8 mouse cellular contexts compared by ENCODE assay signal in the genomic region with DNA sequence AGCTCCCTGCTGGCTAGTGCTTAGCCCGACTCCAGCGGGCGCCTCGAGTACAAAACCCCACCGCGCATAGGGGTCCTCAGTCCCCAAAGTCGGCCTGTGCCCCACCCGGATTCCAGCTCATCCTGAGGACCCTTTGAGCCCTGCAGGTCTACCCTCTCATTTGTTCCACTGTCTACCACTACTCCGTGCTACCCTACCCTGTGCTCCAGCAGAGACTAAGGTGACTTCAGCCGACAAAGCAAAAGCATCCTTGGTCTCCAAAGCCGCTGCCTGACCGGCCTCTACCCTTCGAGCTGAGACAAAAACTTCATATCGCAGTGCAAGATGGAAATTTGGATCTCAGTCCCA. TPM values are rescaled to one million over a fixed set of nuclear protein-coding genes. Genes with fewer than 3 reads are reported as not detected.
DNase-seq lines count a peak whose midpoint lies in the region; ATAC-seq and TF ChIP-seq lines count a peak whose summit lies in the region.

No protein-coding gene starts in this region.

- no peak for DNase-seq in cerebellum, postnatal 10 days
- DNase-seq in thymus, adult 18-20 months, result no peak
- no peak for DNase-seq in frontal cortex, postnatal 25 days (ENCODE audit: low spot score in 2 of 2)

- H3K36me3 ChIP-seq in megakaryocyte, embryonic 14.5 days (replicated peaks; ENCODE audit: low read length), result no peaks in the 10 kb centered on the region
- H3K36me3 ChIP-seq in limb, embryonic 12.5 days, result peaks cover 3% of the 10 kb centered on the region; the same call in 1 of the 2 replicates
- no peaks in the 10 kb centered on the region for H3K36me3 ChIP-seq in small intestine, adult 2 months (ENCODE audit: control insufficient read depth, insufficient read depth, low read length)

- TF ChIP-seq CTCF in small intestine, adult 2 months (IDR thresholded peaks at IDR 0.05; ENCODE audit: extremely low read depth, insufficient read length, insufficient replicate concordance, low read depth, low read length), result no peak

- WGBS in limb, embryonic 12.5 days, result 13% methylated on average over 14 of the region's 14 CpGs
- 24% methylated on average over 14 of the region's 14 CpGs for WGBS in small intestine, adult 2 months

- peaks cover 57% of the 10 kb centered on the region for H3K4me1 ChIP-seq in megakaryocyte, embryonic 14.5 days
- peaks cover 38% of the 10 kb centered on the region for H3K4me1 ChIP-seq in limb, embryonic 12.5 days (replicated peaks)
- peaks cover 8% of the 10 kb centered on the region for H3K4me1 ChIP-seq in small intestine, adult 2 months (ENCODE audit: control insufficient read depth, insufficient read depth, insufficient read length, low read length)

- H3K9ac ChIP-seq in limb, embryonic 12.5 days (replicated peaks), result peak overlapping the region; percentile 84

- peaks cover 50% of the 10 kb centered on the region for H3K27me3 ChIP-seq in megakaryocyte, embryonic 14.5 days (replicated peaks)
- H3K27me3 ChIP-seq in limb, embryonic 12.5 days, result 0 out of 2 replicates have a peak, but pooled peaks cover 3% of the 10 kb centered on the region
- no peaks in the 10 kb centered on the region for H3K27me3 ChIP-seq in small intestine, adult 2 months (ENCODE audit: control insufficient read depth, insufficient read depth, low read length)

- 0 out of 2 replicates have a peak, but pooled peaks have one; percentile 31 for ATAC-seq in cerebellum, adult (ENCODE audit: insufficient number of reproducible peaks, low FRiP score, low TSS enrichment)
- no peak for ATAC-seq in megakaryocyte, adult 5-6 weeks (ENCODE audit: poor library complexity, severe bottlenecking)
- ATAC-seq in limb, embryonic 12.5 days (ENCODE audit: insufficient number of reproducible peaks, insufficient read depth, low FRiP score, low TSS enrichment, low read depth), result peak; percentile 27

- peak overlapping the region; percentile 97 for H3K4me3 ChIP-seq in megakaryocyte, embryonic 14.5 days (replicated peaks)
- H3K4me3 ChIP-seq in limb, embryonic 12.5 days (replicated peaks), result peak overlapping the region; percentile 82
- H3K4me3 ChIP-seq in small intestine, adult 2 months (ENCODE audit: low read depth, low read length), result peak overlapping the region; percentile 73

- H3K27ac ChIP-seq in limb, embryonic 12.5 days, result peak overlapping the region; percentile 88
- H3K27ac ChIP-seq in small intestine, adult 2 months (ENCODE audit: insufficient read depth, low read depth, low read length), result peak overlapping the region; percentile 28

- no peak for TF ChIP-seq POLR2A in small intestine, adult 2 months (IDR thresholded peaks at IDR 0.05; ENCODE audit: low read depth, low read length)

- peak overlapping the region; percentile 65 for H3K4me2 ChIP-seq in limb, embryonic 12.5 days

- no peaks in the 10 kb centered on the region for H3K9me3 ChIP-seq in megakaryocyte, embryonic 14.5 days
- H3K9me3 ChIP-seq in limb, embryonic 12.5 days, result no peaks in the 10 kb centered on the region

RNA-seq across cellular contexts. Expression of gene Rilpl1, which starts 0.4 kb away (rescaled TPM):
- 0.75 and 11.4 TPM in 2 replicates for polyA plus RNA-seq in megakaryocyte, embryonic 14.5 days (2012; ENCODE audit: insufficient read depth, low replicate concordance)
- 0.75 and 1.2 TPM in 2 replicates for total RNA-seq in megakaryocyte, adult 5-6 weeks (2015)
- 0.48 and 0.65 TPM in 2 replicates for total RNA-seq in megakaryocyte, adult 5-6 weeks (2017)
- 27.5 and 31.5 TPM in 2 replicates for polyA plus RNA-seq in limb, embryonic 12.5 days (2016; fragmentation: Nextera tagmentation; extraction: Ambion mirVana)
- 2.3 and 2.9 TPM in 2 replicates for polyA plus RNA-seq in small intestine, adult 2 months (2012; rRNA removed)

RNA-seq across cellular contexts. Expression of gene Tmed2, which starts 8.9 kb away (rescaled TPM):
- 72.2 and 125 TPM in 2 replicates for polyA plus RNA-seq in megakaryocyte, embryonic 14.5 days (2012; ENCODE audit: insufficient read depth, low replicate concordance)
- 561 and 605 TPM in 2 replicates for total RNA-seq in megakaryocyte, adult 5-6 weeks (2015)
- 974 and 1,002 TPM in 2 replicates for total RNA-seq in megakaryocyte, adult 5-6 weeks (2017)
- 484 and 497 TPM in 2 replicates for polyA plus RNA-seq in limb, embryonic 12.5 days (2016; fragmentation: Nextera tagmentation; extraction: Ambion mirVana)
- 182 and 188 TPM in 2 replicates for polyA plus RNA-seq in small intestine, adult 2 months (2012; rRNA removed)

RNA-seq across cellular contexts. Expression of gene Ddx55, which starts 21.1 kb away (rescaled TPM):
- polyA plus RNA-seq in megakaryocyte, embryonic 14.5 days (2012; ENCODE audit: insufficient read depth, low replicate concordance), result 4.6 and 7.1 TPM in 2 replicates
- 6.5 and 7.7 TPM in 2 replicates for total RNA-seq in megakaryocyte, adult 5-6 weeks (2015)
- total RNA-seq in megakaryocyte, adult 5-6 weeks (2017), result 7.2 and 15.1 TPM in 2 replicates
- polyA plus RNA-seq in limb, embryonic 12.5 days (2016; fragmentation: Nextera tagmentation; extraction: Ambion mirVana), result 18.5 and 19.9 TPM in 2 replicates
- polyA plus RNA-seq in small intestine, adult 2 months (2012; rRNA removed), result 8.7 and 12.1 TPM in 2 replicates

RNA-seq across cellular contexts. Expression of gene Eif2b1, which starts 47.4 kb away (rescaled TPM):
- polyA plus RNA-seq in megakaryocyte, embryonic 14.5 days (2012; ENCODE audit: insufficient read depth, low replicate concordance), result 8.4 and 10.9 TPM in 2 replicates
- 24.8 and 28.0 TPM in 2 replicates for total RNA-seq in megakaryocyte, adult 5-6 weeks (2015)
- total RNA-seq in megakaryocyte, adult 5-6 weeks (2017), result 15.6 and 20.0 TPM in 2 replicates
- polyA plus RNA-seq in limb, embryonic 12.5 days (2016; fragmentation: Nextera tagmentation; extraction: Ambion mirVana), result 71.2 and 74.7 TPM in 2 replicates
- 9.1 and 12.5 TPM in 2 replicates for polyA plus RNA-seq in small intestine, adult 2 months (2012; rRNA removed)

RNA-seq across cellular contexts. Expression of gene Gtf2h3, which starts 47.4 kb away (rescaled TPM):
- 3.1 TPM in 1 of 2 replicates, not detected in the other for polyA plus RNA-seq in megakaryocyte, embryonic 14.5 days (2012; ENCODE audit: insufficient read depth, low replicate concordance)
- 8.0 and 8.6 TPM in 2 replicates for total RNA-seq in megakaryocyte, adult 5-6 weeks (2015)
- total RNA-seq in megakaryocyte, adult 5-6 weeks (2017), result 11.6 and 20.7 TPM in 2 replicates
- polyA plus RNA-seq in limb, embryonic 12.5 days (2016; fragmentation: Nextera tagmentation; extraction: Ambion mirVana), result 86.6 and 90.0 TPM in 2 replicates
- 8.5 and 20.0 TPM in 2 replicates for polyA plus RNA-seq in small intestine, adult 2 months (2012; rRNA removed)
